Mouse (Mus musculus) embryonic facial prominence, embryonic 14.5 days (tissue): ENCODE measurements around the gene Tcf12. TPM values are rescaled to one million over a fixed set of nuclear protein-coding genes. Genes with fewer than 3 reads are reported as not detected.

Experiments used
- ATAC-seq: fragments of 200-750 bp; cut with Nextera tagmentation; 2 replicates; pipeline ENCODE4 v1.8.0; 2017; ENCODE audit warnings: low read depth, moderate number of reproducible peaks, moderate TSS enrichment
- DNase-seq: peaks from one replicate; pipeline ENCODE4 v3.0.0-alpha.2; 2015; ENCODE audit warnings: low spot score
- H3K27ac ChIP-seq: fragments of 300-500 bp; sonication (generic); replicated peaks from 2 replicates; pipeline ENCODE4 v1.5.1; 2014; ENCODE audit warnings: low read depth, mild to moderate bottlenecking, low read length, moderate library complexity
- H3K27me3 ChIP-seq: fragments of 300-500 bp; sonication (generic); replicated peaks from 2 replicates; pipeline ENCODE4 v1.6.1; 2014; ENCODE audit warnings: low read length; ENCODE audit not compliant: control insufficient read depth, insufficient read depth
- H3K36me3 ChIP-seq: fragments of 300-500 bp; sonication (generic); 2 replicates; pipeline ENCODE4 v1.6.1; 2014; ENCODE audit warnings: low read length, mixed read lengths; ENCODE audit not compliant: control insufficient read depth, insufficient read depth
- H3K4me1 ChIP-seq: fragments of 300-500 bp; sonication (generic); 2 replicates; pipeline ENCODE4 v1.6.1; 2014; ENCODE audit warnings: antibody characterized with exemption, low read length; ENCODE audit not compliant: control insufficient read depth, insufficient read depth
- H3K4me2 ChIP-seq: fragments of 300-500 bp; sonication (generic); 2 replicates; pipeline ENCODE4 v1.6.1; 2014; ENCODE audit warnings: low read depth, mild to moderate bottlenecking, low read length, moderate library complexity, mixed read lengths
- H3K4me3 ChIP-seq: fragments of 300-500 bp; sonication (generic); 2 replicates; pipeline ENCODE4 v1.5.1; 2014; ENCODE audit warnings: low read depth, mild to moderate bottlenecking, low read length
- H3K9ac ChIP-seq: fragments of 300-500 bp; sonication (generic); 2 replicates; pipeline ENCODE4 v1.6.1; 2014; ENCODE audit warnings: low read depth, mild to moderate bottlenecking, low read length, moderate library complexity, mixed read lengths
- H3K9me3 ChIP-seq: fragments of 300-500 bp; sonication (generic); 2 replicates; pipeline ENCODE4 v1.6.1; 2016; ENCODE audit warnings: low read length; ENCODE audit not compliant: control insufficient read depth
- WGBS: fragments of 180-500 bp; shearing (Covaris S2); extraction: QIAGEN DNeasy Blood & Tissue Kit; methylation state at CpG from one replicate; pipeline ENCODE4 v1.1.7; 2014; 5-methylcytosine and 5-hydroxymethylcytosine counted together
- polyA plus RNA-seq: library from polyadenylated mRNA; unstranded; fragments of >200 nt; fragmentation: Nextera tagmentation; extraction: Ambion mirVana; gene quantifications from 2 replicates; pipeline ENCODE4 v1.2.1, GENCODE M21; 2014

The Tcf12 gene
- polyA plus RNA-seq, 1 experiment from 2014 or later, result 106 TPM

DNA sequence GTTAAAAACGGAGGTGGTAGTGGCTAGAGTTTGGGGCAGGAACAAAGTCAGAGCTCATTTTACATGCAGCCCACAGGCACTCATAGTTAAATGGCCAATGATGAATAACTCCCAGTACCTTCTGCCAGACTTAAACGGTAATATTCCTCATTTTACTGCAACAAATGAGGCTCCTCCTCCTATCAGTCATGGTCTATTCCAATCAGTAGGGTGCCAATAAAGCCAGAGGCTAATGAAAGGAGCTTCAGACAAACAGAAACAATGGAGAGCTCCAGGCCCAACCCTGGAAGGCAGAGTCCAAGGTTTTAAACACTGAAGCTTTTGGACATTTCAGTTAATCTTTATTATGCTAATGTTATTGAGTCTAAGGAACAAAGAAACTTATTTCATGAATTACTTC, 232.3 kb downstream of the Tcf12 start:
- H3K4me1 ChIP-seq, result peaks cover 17% of the 10 kb centered on the region
- no peaks in the 10 kb centered on the region for H3K27me3 ChIP-seq
- WGBS, result 31% methylated on average over 2 of the region's 2 CpGs
- H3K9me3 ChIP-seq, result peaks cover 5% of the 10 kb centered on the region; the same call in 1 of the 2 replicates
- ATAC-seq (0 out of 2 replicates have a peak, but pooled peaks have one; percentile 17), DNase-seq (no peak)
- peaks cover 75% of the 10 kb centered on the region for H3K36me3 ChIP-seq
- peak overlapping the region; percentile 6; the same call in 1 of the 2 replicates for H3K27ac ChIP-seq
- H3K4me2 ChIP-seq, result no peak overlapping the region
- no peak overlapping the region for H3K9ac ChIP-seq
- H3K4me3 ChIP-seq, result no peak overlapping the region

DNA sequence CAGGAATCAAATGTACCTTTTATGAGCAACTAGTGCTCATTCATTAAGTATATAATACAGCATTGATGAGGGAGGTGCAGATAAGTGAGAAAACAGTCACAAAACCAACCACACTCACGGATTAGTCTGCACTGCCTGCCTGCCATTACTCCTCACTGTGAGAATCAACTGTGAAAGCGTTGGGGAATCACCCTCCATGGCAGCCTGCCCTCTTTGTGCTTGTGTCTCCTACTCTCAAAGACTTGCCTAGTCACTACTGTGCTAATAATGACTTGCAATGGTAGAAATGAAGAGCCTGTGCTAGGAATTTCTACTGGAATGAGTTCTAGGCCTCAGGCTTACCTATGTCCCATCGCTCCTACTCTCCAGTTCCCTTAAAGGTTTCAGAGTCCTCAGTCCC, 233.8 kb downstream of the Tcf12 start:
- Histone ChIP-seq H3K4me2 (no peak overlapping the region), H3K4me3 (no peak overlapping the region), H3K36me3 (peaks cover 77% of the 10 kb centered on the region), H3K27me3 (no peaks in the 10 kb centered on the region), H3K9ac (no peak overlapping the region), H3K4me1 (peaks cover 17% of the 10 kb centered on the region), H3K9me3 (peaks cover 5% of the 10 kb centered on the region; the same call in 1 of the 2 replicates), H3K27ac (no peak overlapping the region)
- DNase-seq, result no peak
- WGBS, result 82% methylated on average over 3 of the region's 3 CpGs
- ATAC-seq, result no peak

DNA sequence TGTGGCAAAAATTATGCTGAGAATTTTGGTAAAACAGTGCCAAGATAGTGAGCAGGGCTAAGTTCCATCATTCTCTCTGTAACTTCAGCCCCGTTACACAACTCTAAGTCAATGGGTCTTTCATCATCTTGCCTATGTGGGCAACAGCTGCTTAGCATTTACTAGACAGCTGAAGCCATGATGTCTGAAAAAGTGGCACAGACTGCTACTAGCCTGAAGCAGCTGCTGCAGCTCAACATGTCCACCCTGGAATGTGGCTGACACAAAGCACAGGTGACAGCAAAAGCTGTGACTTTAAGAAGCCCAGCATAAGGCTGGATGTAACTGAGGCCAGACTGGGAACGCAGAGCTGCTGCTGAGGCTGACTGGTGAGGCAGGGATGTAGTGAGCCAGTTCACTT, 236.9 kb downstream of the Tcf12 start:
- peaks cover 78% of the 10 kb centered on the region for H3K36me3 ChIP-seq
- DNase-seq, result peak; percentile 89
- H3K9ac ChIP-seq, result no peak overlapping the region
- H3K27me3 ChIP-seq, result no peaks in the 10 kb centered on the region
- ATAC-seq, result peak; percentile 82
- no peak overlapping the region for H3K4me2 ChIP-seq
- 57% methylated on average over 2 of the region's 2 CpGs for WGBS
- H3K27ac ChIP-seq, result 0 out of 2 replicates have a peak overlapping the region, but pooled peaks have one; percentile 12
- no peak overlapping the region for H3K4me3 ChIP-seq
- no peaks in the 10 kb centered on the region; the same call in 1 of the 2 replicates for H3K4me1 ChIP-seq
- H3K9me3 ChIP-seq, result peaks cover 5% of the 10 kb centered on the region; the same call in 1 of the 2 replicates

DNA sequence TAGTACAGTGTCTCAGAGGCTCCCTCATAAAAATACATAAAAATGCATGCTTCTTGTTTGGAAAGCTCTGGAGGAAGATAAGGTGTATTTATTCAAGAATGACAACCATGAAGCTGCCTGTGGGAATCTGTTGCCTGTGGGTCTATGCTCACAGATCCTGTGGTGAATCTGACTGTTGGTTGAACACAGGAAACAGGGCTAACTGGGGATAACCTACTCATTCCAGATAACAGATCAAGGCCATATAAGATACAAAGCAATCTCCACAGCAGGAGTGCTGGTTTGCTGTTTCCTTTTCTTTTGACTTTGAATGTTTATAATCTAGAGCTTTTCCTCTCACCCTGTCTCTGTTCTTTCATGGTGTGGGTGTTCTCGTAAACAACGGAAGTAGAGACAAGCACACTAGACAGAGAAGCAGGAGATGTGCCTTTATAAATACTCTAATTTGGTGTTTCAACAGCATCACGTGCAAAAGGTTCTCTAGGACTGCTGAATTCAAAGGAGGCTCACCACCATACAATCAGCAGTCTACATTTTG, 237.6 kb downstream of the Tcf12 start:
- peaks cover 5% of the 10 kb centered on the region; the same call in 1 of the 2 replicates for H3K9me3 ChIP-seq
- ATAC-seq (no peak), DNase-seq (no peak)
- 85% methylated on average over 3 of the region's 3 CpGs for WGBS
- no peak overlapping the region for H3K4me3 ChIP-seq
- H3K27ac ChIP-seq, result peak overlapping the region; percentile 18; the same call in 1 of the 2 replicates
- H3K4me1 ChIP-seq, result no peaks in the 10 kb centered on the region
- H3K9ac ChIP-seq, result no peak overlapping the region
- no peaks in the 10 kb centered on the region for H3K27me3 ChIP-seq
- H3K4me2 ChIP-seq, result no peak overlapping the region
- peaks cover 81% of the 10 kb centered on the region for H3K36me3 ChIP-seq

DNA sequence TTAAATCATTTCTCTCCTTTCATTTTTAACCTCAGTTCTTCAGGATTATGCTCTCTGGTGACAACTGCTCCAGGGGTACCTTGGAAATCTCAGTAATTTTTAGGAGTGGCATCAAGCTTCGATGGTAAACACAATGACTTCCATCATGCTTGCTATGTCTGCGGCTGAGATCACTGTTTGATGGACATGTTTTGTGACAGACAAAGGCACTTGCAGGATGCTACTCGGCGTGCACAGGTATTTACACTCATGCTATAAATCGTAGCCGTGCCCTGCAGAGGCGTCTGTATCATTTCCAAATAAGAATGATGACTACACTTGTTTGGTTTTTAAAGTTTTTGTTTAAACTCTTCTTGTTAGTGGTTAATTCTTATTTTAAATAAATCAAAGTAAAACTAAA, 248.3 kb downstream of the Tcf12 start:
- WGBS, result 81% methylated on average over 7 of the region's 7 CpGs
- H3K27me3 ChIP-seq, result no peaks in the 10 kb centered on the region
- no peak overlapping the region for H3K4me2 ChIP-seq
- H3K4me1 ChIP-seq, result peaks cover 6% of the 10 kb centered on the region; the same call in 1 of the 2 replicates
- no peak overlapping the region for H3K4me3 ChIP-seq
- H3K9me3 ChIP-seq, result no peaks in the 10 kb centered on the region
- H3K36me3 ChIP-seq, result peaks cover 61% of the 10 kb centered on the region
- H3K9ac ChIP-seq, result no peak overlapping the region
- ATAC-seq (no peak), DNase-seq (no peak)
- H3K27ac ChIP-seq, result no peak overlapping the region

DNA sequence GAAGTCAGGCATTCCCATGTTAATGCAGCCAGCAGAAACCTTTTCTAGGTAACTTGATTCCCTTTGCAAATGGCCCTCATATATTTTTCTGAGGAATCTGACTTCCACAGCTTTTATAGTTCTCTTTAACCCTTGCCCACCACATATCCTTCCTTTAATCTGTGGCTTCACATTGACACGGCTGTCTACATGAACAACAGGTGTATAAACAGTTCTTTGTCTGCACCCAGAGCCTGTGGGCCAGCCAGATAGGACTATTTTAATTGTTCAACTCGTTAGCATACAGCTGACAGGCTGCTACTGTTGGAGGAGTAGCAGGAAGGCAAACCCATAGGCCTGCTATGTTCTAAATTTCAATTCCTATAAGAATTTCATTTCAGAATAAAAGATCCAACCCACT, 250.0 kb downstream of the Tcf12 start:
- peaks cover 6% of the 10 kb centered on the region; the same call in 1 of the 2 replicates for H3K4me1 ChIP-seq
- peaks cover 63% of the 10 kb centered on the region for H3K36me3 ChIP-seq
- peak; percentile 58 for DNase-seq
- H3K27ac ChIP-seq, result no peak overlapping the region
- H3K4me2 ChIP-seq, result no peak overlapping the region
- H3K27me3 ChIP-seq, result no peaks in the 10 kb centered on the region
- no peak for ATAC-seq
- H3K9ac ChIP-seq, result no peak overlapping the region
- 48% methylated on average over 2 of the region's 2 CpGs for WGBS
- H3K4me3 ChIP-seq, result no peak overlapping the region
- no peaks in the 10 kb centered on the region for H3K9me3 ChIP-seq

DNA sequence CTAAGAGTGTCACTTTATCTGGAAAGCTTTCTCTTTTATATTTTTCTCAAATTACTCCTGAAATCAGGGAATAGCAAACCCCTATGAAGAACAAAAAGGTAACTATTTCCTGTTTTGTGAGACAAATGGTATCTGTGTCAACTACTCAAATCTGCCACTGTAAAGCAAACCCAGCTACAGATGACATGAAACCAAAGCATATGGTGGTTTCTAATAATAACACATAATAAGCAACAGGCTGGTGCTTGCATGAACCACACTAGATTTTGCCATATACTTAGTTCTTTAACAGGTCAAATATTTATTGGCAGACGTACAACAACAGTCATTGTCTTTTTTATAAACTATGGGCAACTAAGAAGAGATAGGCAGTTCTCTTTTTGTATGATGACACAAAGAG, 253.7 kb downstream of the Tcf12 start:
- Histone ChIP-seq H3K27me3 (no peaks in the 10 kb centered on the region), H3K9me3 (no peaks in the 10 kb centered on the region), H3K4me1 (peaks cover 6% of the 10 kb centered on the region; the same call in 1 of the 2 replicates), H3K4me2 (no peak overlapping the region), H3K9ac (no peak overlapping the region), H3K4me3 (no peak overlapping the region), H3K27ac (no peak overlapping the region), H3K36me3 (peaks cover 74% of the 10 kb centered on the region)
- DNase-seq (no peak), ATAC-seq (no peak)
- WGBS, result 86% methylated on average over 1 of the region's 1 CpGs

DNA sequence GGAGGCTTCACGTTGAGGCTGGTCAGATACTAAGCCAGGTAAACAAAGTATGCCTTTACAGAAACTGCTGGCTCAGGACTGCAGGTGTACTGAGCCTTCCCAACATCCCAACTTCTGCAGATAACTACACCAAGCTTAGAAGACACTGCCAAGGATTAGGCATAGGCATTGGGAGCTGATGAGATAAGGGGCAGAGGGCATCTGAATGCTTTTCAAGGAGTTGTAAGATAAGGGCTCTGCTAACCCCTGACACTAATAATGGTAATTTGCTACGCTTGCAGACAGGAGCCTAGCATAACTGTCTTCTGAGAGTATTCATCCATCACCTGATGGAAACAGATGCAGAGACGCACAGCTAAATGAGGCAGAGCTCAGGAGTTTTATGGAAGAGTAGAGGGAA, 257.8 kb downstream of the Tcf12 start:
- 92% methylated on average over 3 of the region's 3 CpGs for WGBS
- no peak overlapping the region for H3K4me3 ChIP-seq
- ATAC-seq, result no peak

DNA sequence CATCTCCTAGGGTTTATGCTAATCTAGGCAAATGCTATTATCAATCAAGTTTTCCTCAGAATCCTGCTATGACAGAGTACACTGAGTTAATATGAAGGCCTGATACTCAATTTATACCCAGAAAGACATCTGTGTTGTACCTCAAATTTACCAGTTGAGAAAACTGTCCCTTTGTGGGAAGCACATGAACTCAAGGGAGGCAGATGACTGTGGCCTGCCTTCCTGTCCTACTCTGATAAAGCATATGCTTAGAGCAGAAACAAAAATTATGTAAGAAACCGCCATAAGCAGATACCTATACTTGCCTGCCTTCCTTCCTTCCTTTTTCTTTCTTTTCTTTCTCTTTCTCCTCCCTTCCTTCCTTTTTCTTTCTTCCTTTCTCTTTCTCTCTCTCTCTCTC, 261.4 kb downstream of the Tcf12 start:
- H3K36me3 ChIP-seq, result peaks cover 88% of the 10 kb centered on the region
- H3K9me3 ChIP-seq, result no peaks in the 10 kb centered on the region
- ATAC-seq, result no peak
- H3K4me3 ChIP-seq, result no peak overlapping the region
- no peak overlapping the region for H3K4me2 ChIP-seq
- H3K27me3 ChIP-seq, result no peaks in the 10 kb centered on the region
- H3K4me1 ChIP-seq, result no peaks in the 10 kb centered on the region
- no peak overlapping the region for H3K9ac ChIP-seq
- no peak for DNase-seq
- 96% methylated on average over 1 of the region's 1 CpGs for WGBS
- no peak overlapping the region for H3K27ac ChIP-seq

More for the DNA sequence above, 257.8 kb downstream of the Tcf12 start:
- Histone ChIP-seq H3K36me3 (peaks cover 87% of the 10 kb centered on the region), H3K4me2 (no peak overlapping the region), H3K27me3 (no peaks in the 10 kb centered on the region), H3K9ac (no peak overlapping the region), H3K4me1 (no peaks in the 10 kb centered on the region), H3K27ac (no peak overlapping the region), H3K9me3 (no peaks in the 10 kb centered on the region)
- no peak for DNase-seq
